Mouse (Mus musculus): Measurements from ENCODE around the gene Nrf1.

Gene Nrf1

DNA sequence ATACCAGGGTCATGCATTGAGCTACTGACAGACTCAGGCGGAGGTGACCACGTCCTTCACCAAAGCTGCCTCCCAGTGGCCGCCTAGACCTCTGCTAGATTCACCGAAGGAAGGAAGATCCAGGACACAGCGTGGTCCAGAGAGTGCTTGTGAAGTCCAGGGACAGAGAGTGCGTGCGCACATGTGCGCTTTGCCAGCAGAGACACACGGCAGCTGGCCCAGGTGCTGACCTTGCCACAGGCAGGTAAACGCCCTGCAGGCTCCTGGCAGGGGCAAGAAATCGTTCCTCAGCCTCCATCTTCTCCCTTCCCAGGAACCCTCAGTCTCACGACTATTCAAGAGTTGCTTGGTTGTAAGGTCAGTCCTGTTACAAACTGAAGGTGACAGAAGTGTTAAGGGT, 104.4 kb downstream of the Nrf1 start:
- DNase-seq, result no peak

DNA sequence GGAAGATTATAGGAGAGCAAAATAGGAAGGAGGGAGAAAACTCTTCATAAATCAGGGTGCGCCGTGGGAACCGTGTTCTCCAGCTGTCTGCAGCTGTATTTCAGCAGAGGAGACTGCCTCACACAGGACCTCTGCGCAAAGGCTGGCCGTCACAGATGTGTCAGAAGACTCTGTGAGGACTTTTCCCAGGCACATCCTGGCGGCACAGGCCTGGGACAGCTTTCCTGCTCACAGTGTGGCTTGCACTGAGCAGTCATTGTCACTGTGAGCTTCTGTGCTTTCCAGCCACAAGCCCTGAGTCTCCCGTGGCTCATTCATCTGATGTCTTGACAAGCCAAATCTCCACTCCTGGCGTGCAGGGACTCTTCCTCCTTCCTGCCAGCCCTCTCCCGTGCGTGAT, 104.9 kb downstream of the Nrf1 start:
- DNase-seq, result no peak

DNA sequence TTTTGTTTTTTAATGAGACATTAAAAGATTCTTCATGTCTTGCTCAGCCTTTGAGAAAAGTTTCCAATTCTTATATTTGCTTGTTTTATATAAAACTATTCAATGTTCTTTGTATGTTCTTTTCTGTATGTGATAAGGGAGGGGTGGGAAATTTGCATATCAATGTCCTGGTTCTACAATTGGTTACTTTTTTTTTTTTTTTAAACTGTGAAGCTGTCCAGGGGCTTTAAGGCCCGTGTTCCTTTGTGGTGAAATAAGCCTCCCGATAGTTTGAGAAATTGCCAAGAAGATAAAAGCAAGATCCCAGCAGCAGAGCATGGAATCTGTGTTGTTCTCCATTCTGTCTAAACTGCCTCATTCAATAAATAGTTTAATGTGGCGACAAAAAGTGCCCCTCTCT, 105.3 kb downstream of the Nrf1 start:
- DNase-seq, result no peak

DNA sequence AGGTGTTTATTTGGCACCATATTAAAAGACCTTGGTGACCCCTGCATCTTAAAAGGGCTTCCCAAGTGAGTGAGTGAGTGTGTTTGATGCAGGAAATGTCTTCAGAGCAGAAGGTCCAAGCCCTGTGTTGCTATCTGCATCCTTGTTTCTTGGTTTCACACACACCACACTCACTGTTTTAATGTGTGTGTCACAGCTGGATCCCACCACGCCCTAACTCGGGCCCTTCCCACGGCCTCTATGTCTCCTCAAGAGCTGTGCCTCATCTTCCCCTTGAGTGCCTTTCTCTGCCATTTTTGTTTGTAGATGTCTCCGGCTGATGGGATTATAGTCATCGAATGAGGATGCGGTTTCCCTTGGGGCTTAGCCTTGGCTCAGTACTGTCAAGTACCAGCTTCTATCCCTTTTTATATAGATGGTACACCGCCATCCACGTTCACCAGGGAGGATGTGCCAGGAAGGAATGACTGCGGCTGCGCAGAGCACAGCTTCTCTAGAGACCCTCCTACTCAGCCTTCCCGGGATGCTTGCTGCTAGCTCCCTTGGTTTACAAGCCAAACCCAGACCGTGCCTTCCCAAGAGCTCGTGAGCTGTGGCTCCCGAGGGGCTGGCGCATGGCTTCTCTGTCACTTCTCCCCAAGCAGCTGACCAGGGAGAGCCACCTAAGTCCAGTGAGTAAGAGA, 106.1 kb downstream of the Nrf1 start:
- DNase-seq, result no peak

DNA sequence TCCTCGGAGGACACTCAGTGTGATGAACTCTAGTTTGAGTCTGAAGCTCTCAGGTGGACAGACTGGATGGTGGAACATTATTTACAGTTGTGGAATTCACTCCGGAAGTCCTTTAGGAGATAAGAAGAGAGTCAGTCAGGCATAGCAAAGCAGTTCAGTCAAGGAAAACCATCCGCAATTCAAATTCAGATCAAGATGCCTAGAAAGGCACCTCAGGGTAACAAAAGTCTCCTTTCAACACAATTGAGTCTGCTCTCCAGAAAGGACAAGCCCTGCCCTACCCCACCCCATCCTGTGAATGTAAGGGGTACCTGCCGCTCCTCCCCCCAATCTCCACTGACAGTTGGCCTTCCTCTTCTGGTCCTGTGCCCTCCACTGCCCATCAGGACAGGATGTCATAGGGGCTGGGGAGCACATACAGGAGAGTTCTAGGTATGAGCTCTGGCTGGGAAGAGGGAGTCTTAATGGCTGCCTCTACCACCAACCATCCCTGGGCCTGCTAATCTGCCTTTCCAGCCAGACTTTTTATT, 111.8 kb downstream of the Nrf1 start:
- no peak for DNase-seq

DNA sequence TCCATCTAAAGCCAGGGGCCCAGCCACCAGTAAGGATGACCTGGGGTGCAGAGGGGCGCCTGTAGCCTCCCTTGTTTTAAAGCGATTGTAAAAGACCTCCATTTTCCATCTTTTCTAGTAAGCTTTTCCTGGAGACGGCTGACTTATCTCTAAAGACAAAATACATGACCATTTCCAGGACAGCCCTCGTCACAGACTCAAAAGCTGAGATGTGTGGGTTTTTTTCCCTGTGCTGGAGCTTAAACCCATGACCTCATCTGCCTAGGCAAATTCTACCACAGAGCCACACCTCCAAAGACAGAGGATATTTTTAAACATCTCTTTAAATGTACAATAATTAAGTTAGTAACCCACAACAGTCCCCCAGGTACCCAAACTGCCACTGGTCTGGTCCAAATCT, 112.6 kb downstream of the Nrf1 start:
- no peak for DNase-seq

DNA sequence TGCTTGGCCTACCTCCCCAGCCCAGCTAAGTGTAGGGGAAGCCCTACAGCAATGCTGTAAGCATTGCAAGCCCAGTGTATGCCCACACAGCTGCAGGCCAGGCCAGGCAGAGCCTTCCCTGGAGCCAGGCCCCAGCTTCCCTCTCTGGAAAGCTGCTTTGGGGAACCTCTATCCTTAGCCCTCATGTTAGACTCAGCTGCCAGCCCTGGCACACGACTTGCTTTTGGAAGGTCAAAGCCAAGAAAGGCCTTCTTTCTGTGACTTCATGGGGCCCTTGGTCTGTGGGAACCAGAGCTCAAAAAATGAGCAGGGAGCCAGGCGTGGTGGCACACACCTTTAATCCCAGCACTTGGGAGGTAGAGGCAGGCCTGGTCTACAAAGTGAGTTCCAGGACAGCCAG, 113.8 kb downstream of the Nrf1 start:
- DNase-seq, result no peak

DNA sequence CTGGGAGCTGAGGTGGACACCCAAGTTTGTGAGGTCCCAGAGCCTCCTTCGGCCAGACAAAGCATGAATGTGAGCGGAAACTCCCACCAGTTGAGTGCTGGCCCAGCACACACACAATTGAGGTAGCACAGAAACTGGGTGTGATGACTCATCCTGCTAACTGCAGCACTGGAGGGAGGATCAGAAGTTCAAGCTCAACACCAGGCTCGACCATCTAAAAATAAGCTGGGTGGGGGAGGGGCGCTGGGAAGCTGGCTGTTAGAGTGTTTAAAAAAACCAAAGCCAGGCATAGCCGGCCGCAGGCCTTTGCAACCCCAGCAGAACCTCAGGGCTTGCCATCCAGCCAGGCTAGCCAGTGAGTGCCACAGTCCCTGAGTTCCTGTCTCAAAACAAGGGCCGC, 114.3 kb downstream of the Nrf1 start:
- no peak for DNase-seq

DNA sequence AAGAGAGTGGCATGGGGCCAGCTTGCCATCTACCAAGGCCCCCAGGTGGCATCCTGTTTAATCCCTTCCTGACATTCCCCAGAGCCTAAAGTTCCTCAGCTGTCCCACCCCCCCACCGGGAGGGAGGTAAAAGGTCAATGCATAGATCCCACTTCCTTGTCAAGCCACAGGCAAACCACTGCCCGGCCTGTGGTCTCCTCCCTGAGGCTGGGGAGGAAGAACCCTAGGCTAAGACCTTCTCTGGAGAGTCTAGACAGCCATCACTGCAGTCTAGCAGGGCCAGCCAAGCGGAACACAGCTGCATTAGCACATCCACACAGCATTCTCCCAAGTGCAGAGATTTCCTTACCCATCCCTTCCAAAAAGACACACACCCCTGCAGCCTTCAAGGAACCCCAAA, 118.6 kb downstream of the Nrf1 start:
- DNase-seq, result no peak

DNA sequence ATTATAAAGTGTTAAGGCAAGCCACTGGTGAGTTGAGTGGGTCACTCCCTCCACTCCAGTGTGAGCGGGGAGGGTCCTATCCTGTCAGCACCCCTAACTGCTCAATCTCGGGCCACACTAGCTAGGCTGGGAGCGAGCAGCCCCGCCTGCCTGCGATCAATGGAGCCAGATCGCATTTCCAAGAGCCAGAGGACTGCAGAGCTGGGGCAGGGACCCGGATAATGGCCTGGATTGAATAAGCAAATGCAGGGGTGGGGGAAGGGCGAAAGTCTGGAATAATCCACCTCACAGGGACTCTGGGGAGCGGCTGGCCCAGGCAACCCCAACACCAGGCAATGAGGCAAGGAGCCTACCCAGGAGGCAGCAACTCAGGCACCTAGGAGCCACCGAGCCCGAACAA, 119.4 kb downstream of the Nrf1 start:
- DNase-seq, result no peak

DNA sequence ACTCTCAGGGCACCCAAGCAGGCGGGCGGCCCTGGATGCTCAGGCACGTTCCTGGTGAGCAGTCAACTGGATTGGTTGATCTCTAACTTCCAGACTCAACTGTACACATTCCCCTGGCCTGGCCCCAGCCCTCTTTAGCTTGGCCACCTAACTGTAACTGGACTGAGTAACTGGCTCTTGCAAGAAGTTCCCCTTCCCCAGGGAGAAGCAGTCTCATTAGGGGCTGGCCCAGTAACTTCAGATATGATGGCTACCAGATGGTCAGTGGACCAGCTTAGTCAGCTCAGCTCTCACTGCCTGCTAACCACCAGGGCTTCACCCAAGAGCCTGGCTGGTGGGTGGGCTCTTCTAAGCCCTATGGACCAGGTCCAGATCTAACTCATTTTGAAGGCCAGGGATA, 120.5 kb downstream of the Nrf1 start:
- DNase-seq, result no peak

DNA sequence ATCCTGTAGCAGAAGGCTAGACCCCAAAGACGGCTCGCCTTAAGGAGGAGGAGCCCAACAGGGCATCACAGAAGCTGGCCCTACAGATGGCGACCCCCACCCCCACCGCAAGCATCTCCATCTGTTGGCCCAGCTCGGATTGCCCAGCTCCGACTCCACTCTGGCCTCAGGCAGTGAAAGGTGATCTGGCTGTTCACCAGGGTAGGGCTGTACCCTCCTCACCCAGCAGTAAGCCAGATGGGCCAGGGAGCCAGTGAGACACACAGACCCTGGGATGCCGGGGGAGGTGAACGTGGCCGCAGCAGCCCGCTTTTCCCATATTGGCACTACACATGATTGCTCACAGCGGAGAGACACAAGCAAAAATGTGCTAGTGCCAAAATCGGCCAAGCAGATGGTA, 121.4 kb downstream of the Nrf1 start:
- no peak for DNase-seq

DNA sequence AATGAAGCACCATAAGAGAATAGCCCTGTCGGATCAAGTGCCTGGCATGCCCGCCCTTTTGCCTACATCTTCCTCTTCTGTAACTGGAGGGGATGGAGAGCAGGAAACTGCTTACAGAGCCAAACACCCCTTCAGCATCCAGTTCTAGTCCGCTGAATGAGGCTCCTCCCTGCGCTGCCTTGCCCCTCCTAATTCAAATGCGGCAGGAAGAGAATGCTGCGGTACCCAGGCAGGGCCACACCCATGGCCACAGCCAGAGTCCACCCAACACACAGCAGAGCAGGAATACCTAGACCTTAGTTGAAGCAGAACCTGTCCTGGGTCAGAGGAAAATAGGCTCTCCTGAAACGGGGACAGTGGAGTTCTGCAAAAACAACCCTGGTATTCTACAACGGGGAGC, 123.4 kb downstream of the Nrf1 start:
- DNase-seq, result no peak

DNA sequence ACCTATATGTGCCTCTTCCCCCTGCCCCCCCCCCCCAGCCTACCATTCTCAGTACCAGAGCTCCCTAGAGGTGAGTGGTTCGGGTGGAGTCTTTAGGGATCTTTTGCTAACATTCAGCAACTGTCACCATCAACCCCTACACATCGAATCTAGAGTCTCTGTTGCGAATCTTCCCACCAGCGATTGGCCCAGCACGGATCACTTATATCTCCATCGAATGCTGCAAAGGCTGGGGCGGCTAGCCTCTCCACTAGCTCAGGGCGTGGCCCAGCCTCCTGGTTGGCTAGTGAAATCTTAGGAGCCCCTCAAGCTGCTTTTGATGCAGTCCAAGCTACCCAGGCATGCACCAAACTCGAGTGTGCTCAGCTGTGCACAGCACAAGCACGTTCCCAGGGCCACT, 124.2 kb downstream of the Nrf1 start:
- DNase-seq, result no peak

DNA sequence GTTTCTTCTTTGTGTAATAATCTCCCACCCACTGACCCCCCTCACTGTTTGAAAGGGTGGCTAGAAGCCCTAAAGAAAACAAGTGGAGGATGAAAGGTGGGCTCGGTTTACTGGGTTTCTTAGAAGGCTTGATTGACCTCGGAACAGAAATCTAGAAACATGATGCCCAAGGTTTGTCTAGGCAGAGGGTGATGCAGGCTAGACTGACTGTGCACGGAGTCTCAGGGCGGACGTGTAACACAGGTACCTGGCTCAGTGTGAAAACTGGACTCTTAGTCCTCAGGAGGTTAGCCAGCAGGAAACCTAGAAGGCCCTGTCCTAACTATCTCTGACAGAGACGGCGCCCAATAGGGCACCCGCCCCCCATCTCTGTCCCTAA, 124.6 kb downstream of the Nrf1 start:
- no peak for DNase-seq

DNA sequence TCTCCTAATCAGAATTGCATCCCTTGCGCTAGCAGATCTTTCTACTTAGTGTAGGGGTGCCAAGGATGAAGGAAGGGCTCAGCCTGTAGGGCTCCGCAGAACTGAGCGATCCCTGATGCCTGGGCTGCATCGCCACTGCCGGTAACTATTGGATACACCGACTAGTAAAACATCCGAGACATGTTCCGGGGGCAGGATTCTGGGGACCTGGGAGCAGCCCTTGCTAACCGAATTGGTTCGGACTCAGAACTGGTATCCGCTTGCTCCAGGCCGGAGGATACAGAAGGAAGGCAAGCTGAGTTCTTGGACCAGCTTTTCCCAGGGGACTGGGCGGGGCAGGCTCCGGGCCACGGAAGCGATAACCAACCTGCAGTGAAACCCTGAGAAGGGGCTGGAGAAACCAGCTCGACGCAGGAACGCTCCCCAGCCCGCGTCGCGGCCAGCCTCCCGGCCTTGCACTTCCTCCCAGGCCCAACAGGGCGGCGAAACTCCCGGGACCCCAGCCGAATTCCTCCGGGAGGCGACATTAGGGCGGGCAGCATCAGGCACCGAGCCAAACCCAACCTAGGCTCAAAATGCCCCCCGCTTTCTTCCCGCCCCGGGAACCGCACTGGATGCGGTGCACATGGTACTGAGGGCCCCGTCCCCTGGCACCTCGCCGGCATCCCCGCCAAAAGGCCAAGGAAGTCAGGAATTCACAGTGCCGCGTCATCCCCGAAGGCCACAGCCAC, 125.2 kb downstream of the Nrf1 start:
- peak; percentile 32 for DNase-seq

DNA sequence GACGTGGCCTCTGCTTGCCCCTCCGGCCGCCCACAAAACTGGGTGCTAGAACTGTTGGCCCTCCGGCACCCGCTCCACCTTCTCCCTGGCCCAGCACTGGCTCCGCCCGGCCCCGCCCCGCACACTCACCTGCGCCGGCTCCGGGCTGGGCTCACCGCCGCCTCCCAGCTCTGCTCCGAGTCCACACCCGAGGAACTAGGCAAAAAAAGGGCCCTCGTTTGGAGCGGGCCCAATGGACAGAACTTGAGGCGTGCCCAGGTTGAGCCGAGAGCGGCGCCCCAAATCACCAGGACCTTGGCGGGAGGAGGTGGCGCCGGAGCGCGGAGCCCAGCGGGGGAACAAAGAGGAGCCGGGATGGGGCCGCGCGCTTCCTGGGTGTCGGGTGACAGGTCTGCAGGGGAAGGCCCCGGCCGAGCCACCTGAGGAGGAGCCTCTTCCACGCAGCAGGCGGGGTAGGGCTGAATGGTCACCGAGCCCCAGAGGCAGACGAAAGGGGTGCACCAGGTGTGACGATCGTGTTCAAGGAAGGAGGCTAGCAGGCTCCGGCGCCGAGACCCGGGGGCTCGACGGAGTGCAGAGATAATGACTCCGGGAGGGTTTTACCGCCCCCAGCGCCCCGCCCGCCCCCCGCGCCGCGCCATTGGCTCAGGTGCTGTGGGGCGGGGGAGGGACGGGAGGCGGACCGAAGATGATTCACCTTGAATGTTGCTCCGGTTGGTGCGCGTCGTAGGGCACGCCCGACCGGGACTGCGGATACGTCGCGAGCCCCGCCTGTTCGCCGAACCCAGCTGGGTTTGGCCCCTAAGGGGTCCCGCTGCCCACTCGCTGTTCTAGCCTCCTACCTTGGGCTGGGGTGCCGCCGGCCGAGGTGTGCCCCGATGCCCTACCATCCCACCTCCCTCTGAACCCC, 126.0 kb downstream of the Nrf1 start:
- DNase-seq, result peak; percentile 60

DNA sequence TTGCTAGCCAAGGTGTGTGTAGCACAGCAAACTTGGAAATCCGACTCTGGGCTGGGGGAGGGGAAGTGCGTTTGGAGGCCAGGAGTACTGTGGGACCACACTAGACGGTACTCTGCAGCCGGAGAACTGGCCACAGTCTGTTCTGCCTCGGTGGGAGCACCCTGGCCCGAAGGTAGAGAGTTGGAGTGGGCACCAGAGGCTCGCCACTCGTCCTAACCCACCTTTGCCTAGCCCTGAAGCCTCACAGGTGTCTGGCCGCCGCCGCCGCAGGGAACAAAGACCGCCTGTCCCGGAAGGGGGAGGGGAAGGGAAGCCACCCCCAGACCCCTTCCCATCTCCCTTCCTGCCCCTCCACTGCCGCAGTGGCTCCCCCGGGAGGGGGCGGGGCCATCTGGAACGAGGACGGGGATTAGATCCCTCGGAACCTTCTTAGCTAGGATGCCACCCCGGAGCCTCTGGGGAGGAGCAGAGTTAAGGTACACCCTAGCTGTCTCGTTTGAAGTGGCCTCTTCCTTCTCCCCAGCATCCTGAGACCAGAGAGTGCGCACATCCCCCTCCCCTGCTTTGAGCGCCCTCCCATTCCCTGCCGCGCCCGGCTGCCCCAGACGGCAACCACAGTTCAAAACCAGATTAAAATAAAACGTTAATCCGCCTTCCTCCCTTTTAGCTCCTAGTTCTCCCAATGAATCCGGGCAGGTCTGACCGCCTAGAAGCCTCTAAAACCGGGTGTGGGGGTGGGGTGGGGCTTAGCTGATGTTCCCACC, 126.9 kb downstream of the Nrf1 start:
- DNase-seq, result peak; percentile 31

DNA sequence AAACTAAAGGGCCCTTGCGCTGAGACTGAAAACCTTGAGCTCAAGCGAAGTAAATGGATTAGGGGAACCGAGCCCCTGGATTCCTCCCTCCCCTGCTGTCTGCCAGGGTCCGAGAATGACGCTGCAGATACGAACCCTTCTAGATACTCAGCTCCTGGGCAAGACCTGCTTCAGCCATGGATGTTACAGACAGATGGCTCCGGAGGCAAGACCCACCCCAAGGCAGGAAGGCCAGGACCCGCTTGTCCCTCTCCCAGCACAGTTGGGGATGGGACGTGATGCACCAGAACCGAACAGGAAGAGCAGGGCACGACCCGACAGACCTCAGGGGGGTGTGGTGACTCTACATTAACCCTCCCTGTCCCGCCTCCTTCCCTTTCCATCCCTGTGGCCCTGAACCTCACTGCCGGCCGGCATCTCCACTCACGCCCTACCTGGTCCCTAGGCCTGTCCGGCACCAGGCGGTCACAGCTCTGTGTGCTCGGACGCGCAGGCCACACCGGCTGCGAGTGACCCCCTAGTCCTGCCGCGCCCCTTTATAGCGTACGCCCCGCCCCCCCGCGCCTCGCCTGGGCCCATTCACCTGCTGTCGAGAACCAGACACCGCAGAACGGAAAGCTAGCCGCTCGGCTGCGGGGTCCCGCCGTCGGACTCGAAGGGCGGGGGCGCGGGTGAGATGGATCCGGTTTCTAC, 127.6 kb downstream of the Nrf1 start:
- DNase-seq, result peak; percentile 20

DNA sequence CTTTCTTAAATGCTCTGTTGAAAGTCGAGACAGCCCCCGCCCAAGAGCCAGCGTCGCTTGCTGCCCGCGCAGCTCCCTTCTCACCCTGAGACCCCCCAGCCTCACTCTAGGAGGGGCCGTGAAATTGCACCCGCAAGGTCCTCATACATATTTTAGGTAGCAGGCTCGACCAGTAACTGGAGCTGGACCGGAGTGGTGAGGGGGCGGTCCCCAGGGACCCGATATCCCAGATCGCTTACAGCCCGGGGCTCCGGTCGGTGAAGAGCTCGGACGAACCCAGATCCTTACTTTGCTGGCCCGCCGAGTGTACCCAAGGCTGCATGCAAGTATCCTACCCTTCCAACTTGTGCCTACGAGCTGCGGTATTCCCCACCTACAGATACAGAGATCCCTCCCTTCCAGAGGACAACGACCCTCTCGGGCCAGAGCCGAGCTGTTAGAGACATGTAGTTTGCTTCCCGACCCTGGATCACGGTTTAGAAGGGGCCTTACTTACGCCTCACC, 128.2 kb downstream of the Nrf1 start:
- no peak for DNase-seq

DNA sequence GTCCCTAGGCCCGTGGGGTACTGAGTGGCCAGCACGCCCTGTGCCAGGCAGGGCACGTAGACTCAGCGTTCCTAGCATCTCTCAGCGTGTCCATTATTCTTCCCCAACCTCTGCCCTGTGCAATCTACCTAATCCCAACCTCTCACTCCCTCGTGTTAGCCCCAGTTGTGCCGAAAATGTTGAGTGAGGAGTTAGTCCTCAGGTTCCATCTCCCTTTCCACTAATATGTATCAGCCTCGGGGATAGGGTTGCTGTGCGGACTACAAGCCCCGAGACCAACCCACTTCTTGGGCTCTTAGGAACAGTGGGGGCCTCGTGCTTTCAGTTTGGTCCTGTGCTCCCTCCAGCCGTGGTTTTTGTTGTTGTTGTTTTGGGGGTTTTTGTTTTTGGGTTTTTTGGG, 128.7 kb downstream of the Nrf1 start:
- no peak for DNase-seq

DNA sequence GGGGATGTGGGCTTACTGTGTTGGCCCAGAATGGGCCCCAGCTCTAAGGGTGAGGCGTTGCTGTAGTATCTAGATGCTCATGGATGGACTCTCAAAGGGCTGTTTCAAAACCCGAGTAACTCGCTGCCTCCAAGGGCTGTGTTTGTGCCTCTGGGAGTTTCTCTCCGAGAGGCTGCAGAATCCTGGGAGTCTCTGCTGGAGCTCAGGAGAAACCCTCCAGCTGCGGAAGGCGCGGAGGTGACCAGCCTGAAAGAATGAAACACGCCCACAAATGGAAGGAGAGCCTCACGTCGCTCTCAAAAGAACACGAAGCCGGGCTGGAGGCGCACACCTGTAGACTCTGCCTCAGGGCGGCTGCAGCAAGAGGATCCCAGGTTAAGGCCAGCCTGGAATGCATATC, 129.5 kb downstream of the Nrf1 start:
- no peak for DNase-seq

All from thymus, postnatal 14 days (tissue).